Mouse (Mus musculus): ENCODE data around the gene Cog5. TPM values are rescaled to one million over a fixed set of nuclear protein-coding genes. Genes with fewer than 3 reads are reported as not detected.

Gene Cog5
- polyA plus RNA-seq, 1 experiment from 2014 or later, result 32.2 TPM

GRCm38 (mm10) chr12:31936657-31937300 lies 282.1 kb downstream of the Cog5 start:
- Histone ChIP-seq H3K4me1 (replicated peaks) (no peaks in the 10 kb centered on the region), H3K9ac (no peak overlapping the region), H3K36me3 (peaks cover 68% of the 10 kb centered on the region), H3K4me3 (no peak overlapping the region), H3K27ac (no peak overlapping the region), H3K4me2 (no peak overlapping the region), H3K27me3 (no peaks in the 10 kb centered on the region), H3K9me3 (no peaks in the 10 kb centered on the region)
- 50% methylated on average over 6 of the region's 6 CpGs for WGBS
- ATAC-seq (ENCODE audit: low FRiP score), result no peak

DNA sequence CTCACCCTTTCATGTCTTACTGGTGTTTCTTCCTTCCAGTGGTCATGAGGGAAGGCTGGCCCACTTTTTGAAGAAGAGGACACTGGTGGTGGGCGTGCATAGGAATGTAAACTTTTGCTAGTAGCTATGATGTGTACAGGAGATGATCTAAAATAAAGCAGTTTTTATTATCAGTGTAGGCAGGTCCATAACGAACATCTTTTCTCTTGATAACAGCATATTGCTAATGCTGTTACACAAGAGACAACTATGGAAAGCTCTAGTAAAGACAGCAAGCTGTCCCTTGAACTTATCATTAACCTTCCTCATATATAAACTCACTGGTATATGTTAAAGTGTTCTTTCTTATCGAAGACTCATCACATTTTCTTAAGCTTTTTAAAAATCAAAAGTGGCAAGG lies 282.9 kb downstream of the Cog5 start:
- no peak for ATAC-seq (ENCODE audit: low FRiP score)
- Histone ChIP-seq H3K27ac (no peak overlapping the region), H3K27me3 (no peaks in the 10 kb centered on the region), H3K4me2 (no peak overlapping the region), H3K4me3 (no peak overlapping the region), H3K4me1 (replicated peaks) (no peaks in the 10 kb centered on the region), H3K9ac (no peak overlapping the region), H3K9me3 (no peaks in the 10 kb centered on the region), H3K36me3 (peaks cover 64% of the 10 kb centered on the region)
- 93% methylated on average over 3 of the region's 3 CpGs for WGBS

- H3K9ac ChIP-seq, result no peak overlapping the region
- no peak overlapping the region for H3K27ac ChIP-seq
- peaks cover 67% of the 10 kb centered on the region for H3K36me3 ChIP-seq
- ATAC-seq (ENCODE audit: low FRiP score), result no peak
- H3K4me2 ChIP-seq, result no peak overlapping the region
- no peaks in the 10 kb centered on the region for H3K4me1 ChIP-seq (replicated peaks)
- no peaks in the 10 kb centered on the region for H3K27me3 ChIP-seq
- H3K4me3 ChIP-seq, result no peak overlapping the region
- no peaks in the 10 kb centered on the region for H3K9me3 ChIP-seq
- 94% methylated on average over 4 of the region's 4 CpGs for WGBS
These were observed 283.8 kb downstream of the Cog5 start for GRCm38 (mm10) chr12:31938391-31938997.

- H3K4me2 ChIP-seq, result no peak overlapping the region
- peaks cover 71% of the 10 kb centered on the region for H3K36me3 ChIP-seq
- no peak overlapping the region for H3K4me3 ChIP-seq
- no peaks in the 10 kb centered on the region for H3K9me3 ChIP-seq
- no peaks in the 10 kb centered on the region for H3K4me1 ChIP-seq (replicated peaks)
- ATAC-seq (ENCODE audit: low FRiP score), result no peak
- no peak overlapping the region for H3K9ac ChIP-seq
- no peak overlapping the region for H3K27ac ChIP-seq
- no peaks in the 10 kb centered on the region for H3K27me3 ChIP-seq
These were observed 284.4 kb downstream of the Cog5 start for GRCm38 (mm10) chr12:31939026-31939425.

DNA sequence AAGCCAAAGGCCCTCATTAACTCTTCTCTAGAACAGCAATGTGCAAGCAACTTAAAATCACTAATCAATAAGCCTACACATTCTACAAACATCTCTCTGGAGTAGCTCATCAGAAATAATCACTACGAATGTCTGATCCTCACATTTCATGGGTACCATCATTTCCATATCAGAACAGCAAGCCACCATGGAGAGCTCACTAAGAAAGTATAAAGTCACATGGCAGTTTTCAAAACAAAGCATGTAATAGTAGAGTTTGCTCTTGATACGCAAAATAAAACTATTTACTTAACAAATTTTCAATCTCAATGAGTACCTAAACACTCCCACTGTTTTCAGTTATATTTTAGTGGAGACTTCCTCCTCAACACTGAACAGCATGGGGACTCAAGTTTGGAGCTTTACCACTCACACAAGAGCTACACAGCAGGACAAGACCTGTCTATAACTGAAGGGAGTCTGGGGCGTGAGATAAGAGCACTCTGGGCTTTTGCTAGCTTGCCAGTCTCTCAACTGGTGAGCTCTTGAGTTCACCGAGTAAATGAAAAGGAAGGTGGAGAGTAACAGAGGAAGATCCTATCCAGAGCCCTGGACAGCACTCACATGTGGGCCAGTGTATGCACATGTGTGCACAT lies 288.5 kb downstream of the Cog5 start:
- no peaks in the 10 kb centered on the region for H3K27me3 ChIP-seq
- H3K27ac ChIP-seq, result no peak overlapping the region
- peaks cover 42% of the 10 kb centered on the region for H3K36me3 ChIP-seq
- no peak overlapping the region for H3K4me2 ChIP-seq
- no peak for ATAC-seq (ENCODE audit: low FRiP score)
- no peaks in the 10 kb centered on the region for H3K9me3 ChIP-seq
- H3K4me1 ChIP-seq (replicated peaks), result no peaks in the 10 kb centered on the region
- WGBS, result 95% methylated on average over 4 of the region's 4 CpGs
- no peak overlapping the region for H3K9ac ChIP-seq
- H3K4me3 ChIP-seq, result no peak overlapping the region

DNA sequence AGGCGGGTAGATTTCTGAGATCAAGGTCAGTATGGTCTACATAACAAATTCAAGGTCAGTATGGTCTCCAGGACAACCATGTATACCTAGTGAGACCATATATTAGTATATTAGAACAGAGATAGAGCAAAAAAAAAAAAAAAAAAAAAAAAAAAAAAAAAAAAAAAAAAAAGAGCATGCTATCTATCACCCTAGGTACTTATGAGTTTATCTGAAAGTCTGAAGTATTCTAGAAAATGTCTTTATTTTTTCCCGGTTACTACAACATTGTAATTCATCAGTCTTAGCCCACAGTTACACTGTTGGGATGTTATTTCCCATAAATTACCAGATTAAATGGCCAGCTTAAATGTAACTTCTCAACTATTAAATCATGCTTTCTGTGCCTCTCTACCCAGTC lies 289.7 kb downstream of the Cog5 start:
- Histone ChIP-seq H3K36me3 (peaks cover 30% of the 10 kb centered on the region), H3K9me3 (no peaks in the 10 kb centered on the region), H3K4me2 (no peak overlapping the region), H3K4me1 (replicated peaks) (no peaks in the 10 kb centered on the region), H3K9ac (no peak overlapping the region), H3K27ac (no peak overlapping the region), H3K4me3 (no peak overlapping the region), H3K27me3 (no peaks in the 10 kb centered on the region)
- 96% methylated on average over 2 of the region's 2 CpGs for WGBS
- no peak for ATAC-seq (ENCODE audit: low FRiP score)

GRCm38 (mm10) chr12:31947476-31947875 lies 292.8 kb downstream of the Cog5 start:
- no peak for ATAC-seq (ENCODE audit: low FRiP score)
- H3K9ac ChIP-seq, result no peak overlapping the region
- WGBS, result 93% methylated on average over 5 of the region's 5 CpGs

GRCm38 (mm10) chr12:31948101-31949000 lies 293.7 kb downstream of the Cog5 start:
- 18% methylated on average over 7 of the region's 7 CpGs for WGBS
- no peaks in the 10 kb centered on the region for H3K9me3 ChIP-seq
- ATAC-seq (ENCODE audit: low FRiP score), result no peak
- peak overlapping the region; percentile 61 for H3K4me2 ChIP-seq
- peaks cover 5% of the 10 kb centered on the region for H3K36me3 ChIP-seq
- no peaks in the 10 kb centered on the region for H3K27me3 ChIP-seq
- H3K4me1 ChIP-seq (replicated peaks), result peaks cover 7% of the 10 kb centered on the region
- H3K27ac ChIP-seq, result peak overlapping the region; percentile 98
- H3K4me3 ChIP-seq, result peak overlapping the region; percentile 86
- peak overlapping the region; percentile 88 for H3K9ac ChIP-seq

More at GRCm38 (mm10) chr12:31947476-31947875, 292.8 kb downstream of the Cog5 start:
- no peaks in the 10 kb centered on the region for H3K27me3 ChIP-seq
- H3K4me3 ChIP-seq, result no peak overlapping the region
- no peak overlapping the region for H3K27ac ChIP-seq
- peak overlapping the region; percentile 61; the same call in 1 of the 2 replicates for H3K4me2 ChIP-seq
- peaks cover 14% of the 10 kb centered on the region for H3K36me3 ChIP-seq
- peaks cover 7% of the 10 kb centered on the region for H3K4me1 ChIP-seq (replicated peaks)
- H3K9me3 ChIP-seq, result no peaks in the 10 kb centered on the region

- Histone ChIP-seq H3K27me3 (no peaks in the 10 kb centered on the region), H3K4me3 (peak overlapping the region; percentile 86), H3K4me1 (replicated peaks) (peaks cover 7% of the 10 kb centered on the region), H3K4me2 (peak overlapping the region; percentile 61), H3K9ac (peak overlapping the region; percentile 88), H3K9me3 (no peaks in the 10 kb centered on the region), H3K27ac (peak overlapping the region; percentile 98), H3K36me3 (no peaks in the 10 kb centered on the region)
- WGBS, result under 1% methylated on average over 53 of the region's 58 CpGs
- ATAC-seq (ENCODE audit: low FRiP score), result peak; percentile 83
These were observed 294.6 kb downstream of the Cog5 start for GRCm38 (mm10) chr12:31949193-31949741.

GRCm38 (mm10) chr12:31949759-31950658 lies 295.3 kb downstream of the Cog5 start, which contains the start of gene Hbp1:
Gene Hbp1, minus strand, starts transcription at chr12:31950535.
- H3K4me1 ChIP-seq (replicated peaks), result peaks cover 7% of the 10 kb centered on the region
- H3K36me3 ChIP-seq, result no peaks in the 10 kb centered on the region
- peak within 1 kb of the TSS; percentile 70 for H3K4me2 ChIP-seq
- no peaks in the 10 kb centered on the region for H3K27me3 ChIP-seq
- peak; percentile 98 for ATAC-seq (ENCODE audit: low FRiP score)
- WGBS, result under 1% methylated on average over 59 of the region's 71 CpGs
- peak within 1 kb of the TSS; percentile 88 for H3K9ac ChIP-seq
- peak within 1 kb of the TSS; percentile 98 for H3K27ac ChIP-seq
- H3K4me3 ChIP-seq, result peak within 1 kb of the TSS; percentile 86
- H3K9me3 ChIP-seq, result no peaks in the 10 kb centered on the region

- peak overlapping the region; percentile 43 for H3K4me3 ChIP-seq
- ATAC-seq (ENCODE audit: low FRiP score), result no peak
- H3K9ac ChIP-seq, result peak overlapping the region; percentile 53; the same call in 1 of the 2 replicates
- peak overlapping the region; percentile 70 for H3K4me2 ChIP-seq
- H3K36me3 ChIP-seq, result no peaks in the 10 kb centered on the region
- no peaks in the 10 kb centered on the region for H3K9me3 ChIP-seq
- peak overlapping the region; percentile 87 for H3K27ac ChIP-seq
- H3K4me1 ChIP-seq (replicated peaks), result peaks cover 7% of the 10 kb centered on the region
- H3K27me3 ChIP-seq, result no peaks in the 10 kb centered on the region
- 5% methylated on average over 9 of the region's 9 CpGs for WGBS
These were observed 296.0 kb downstream of the Cog5 start for GRCm38 (mm10) chr12:31950659-31951031.

All from hindbrain, embryonic 13.5 days (tissue).